Mouse (Mus musculus) cerebral cortex, adult 2 months (tissue): Measurements from ENCODE around the gene Timp3.

Experiments used
- whole genome bisulfite sequencing: fragments of 180-500 bp; shearing (Covaris S2); methylation state at CpG from one replicate; pipeline ENCODE4 v1.1.7; 2018; 5-methylcytosine and 5-hydroxymethylcytosine counted together

Timp3 gene

GRCm38 (mm10) chr10:86351287-86351686 is 51.1 kb downstream of the Timp3 start:
- 74% methylated on average over 2 of the region's 2 CpGs for whole genome bisulfite sequencing

DNA sequence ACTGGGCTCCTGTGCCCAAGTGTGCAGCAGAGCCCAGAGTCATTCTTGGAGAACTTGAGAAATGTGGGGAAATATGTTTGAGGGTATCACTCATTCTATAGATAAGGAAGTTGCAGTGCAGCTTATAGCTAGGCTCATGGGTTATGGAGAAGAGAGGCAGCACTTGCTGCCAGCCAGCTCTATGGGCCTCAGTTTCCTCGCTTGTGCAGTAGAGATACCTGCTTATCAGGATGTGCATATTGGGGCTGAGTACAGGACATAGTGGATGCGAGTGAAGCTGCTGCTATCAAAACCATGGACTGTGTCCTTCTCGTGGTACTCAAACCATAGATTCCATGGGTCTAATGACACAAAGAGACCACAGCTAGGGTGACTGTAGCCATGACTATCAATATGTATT is 52.3 kb downstream of the Timp3 start:
- 97% methylated on average over 3 of the region's 3 CpGs for WGBS

DNA sequence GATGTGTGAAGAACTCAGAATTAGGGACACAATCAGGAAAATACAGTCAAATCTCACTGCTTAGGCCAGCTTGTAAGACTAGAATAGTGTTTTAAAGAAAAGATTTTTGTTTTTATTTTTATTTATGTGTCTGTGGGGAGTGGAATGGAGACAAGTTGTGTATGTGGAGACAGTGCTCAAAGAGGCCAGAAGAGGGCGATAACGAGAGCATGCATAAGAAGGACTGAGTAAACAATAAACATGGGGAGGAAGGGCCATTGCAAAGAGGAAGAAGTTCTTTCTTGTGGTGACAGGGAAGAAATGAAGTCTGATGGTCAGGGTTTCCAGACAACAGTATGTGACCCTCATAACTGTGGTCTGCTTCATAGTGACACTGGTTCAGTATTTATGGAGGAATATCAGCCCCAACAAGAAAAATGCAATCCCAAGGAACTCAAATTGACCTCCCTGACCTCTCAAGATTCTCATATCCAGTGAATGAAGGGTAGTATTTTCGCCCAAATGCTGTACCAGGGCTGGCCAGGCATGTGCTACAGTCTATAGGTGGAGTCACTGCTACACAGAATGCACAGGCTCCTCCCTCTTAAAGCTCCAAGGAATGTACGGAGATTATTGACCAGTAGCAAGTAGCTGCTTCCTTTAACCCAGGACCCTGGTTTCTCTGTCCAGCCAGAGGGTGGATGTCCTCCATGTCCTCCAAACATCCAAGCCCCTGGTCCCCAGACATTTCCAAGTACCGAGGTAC is 56.8 kb downstream of the Timp3 start:
- 66% methylated on average over 5 of the region's 5 CpGs for WGBS

GRCm38 (mm10) chr10:86358307-86358975 is 58.3 kb downstream of the Timp3 start:
- 81% methylated on average over 7 of the region's 7 CpGs for WGBS

GRCm38 (mm10) chr10:86359208-86359607 is 59.0 kb downstream of the Timp3 start:
- WGBS = 74% methylated on average over 2 of the region's 2 CpGs

- 76% methylated on average over 4 of the region's 4 CpGs for WGBS
These were observed 59.5 kb downstream of the Timp3 start for GRCm38 (mm10) chr10:86359699-86360098.

- WGBS = 86% methylated on average over 8 of the region's 8 CpGs
These were observed 63.6 kb downstream of the Timp3 start for GRCm38 (mm10) chr10:86363669-86364309.

GRCm38 (mm10) chr10:86365632-86366092 is 65.5 kb downstream of the Timp3 start:
- whole genome bisulfite sequencing = 79% methylated on average over 5 of the region's 5 CpGs

DNA sequence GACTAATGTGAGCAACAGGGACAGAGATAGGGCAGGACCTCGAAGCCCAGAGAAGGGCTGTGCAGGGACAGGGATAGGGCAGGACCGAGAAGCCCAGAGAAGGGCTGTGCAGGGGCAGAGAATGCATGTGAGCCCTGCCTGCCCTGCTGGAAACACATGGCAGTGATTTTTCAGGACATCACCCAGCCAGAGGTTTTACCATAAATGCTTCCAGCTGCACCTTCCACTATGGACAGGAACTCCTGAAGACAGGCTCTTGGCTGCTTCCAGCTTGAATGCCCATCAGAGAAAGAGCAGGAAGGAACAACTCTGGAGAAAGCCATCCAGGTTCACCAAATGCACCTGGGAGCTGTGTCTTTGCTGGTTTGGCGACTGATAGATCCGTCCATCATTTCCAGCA is 67.2 kb downstream of the Timp3 start:
- 87% methylated on average over 4 of the region's 4 CpGs for WGBS

DNA sequence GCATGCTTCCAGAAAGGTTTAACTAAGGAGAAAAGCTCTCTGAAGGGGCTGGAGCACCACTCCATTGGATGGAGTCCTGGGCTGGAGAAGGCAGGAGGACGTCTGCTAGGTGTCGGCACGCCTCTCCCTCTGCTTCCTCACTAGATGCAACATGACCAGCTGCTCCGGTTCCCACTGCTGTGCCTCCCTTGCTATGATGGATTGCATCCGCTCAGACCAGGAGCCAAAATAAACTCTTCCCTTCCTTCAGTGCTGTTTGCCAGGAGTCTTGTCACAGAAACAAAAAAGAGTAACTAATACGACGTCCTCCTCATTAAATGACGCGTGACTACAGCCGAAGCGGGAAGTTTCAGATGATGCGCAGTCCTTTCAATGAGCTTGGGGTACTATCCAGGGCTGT is 68.6 kb downstream of the Timp3 start:
- 81% methylated on average over 12 of the region's 12 CpGs for WGBS

DNA sequence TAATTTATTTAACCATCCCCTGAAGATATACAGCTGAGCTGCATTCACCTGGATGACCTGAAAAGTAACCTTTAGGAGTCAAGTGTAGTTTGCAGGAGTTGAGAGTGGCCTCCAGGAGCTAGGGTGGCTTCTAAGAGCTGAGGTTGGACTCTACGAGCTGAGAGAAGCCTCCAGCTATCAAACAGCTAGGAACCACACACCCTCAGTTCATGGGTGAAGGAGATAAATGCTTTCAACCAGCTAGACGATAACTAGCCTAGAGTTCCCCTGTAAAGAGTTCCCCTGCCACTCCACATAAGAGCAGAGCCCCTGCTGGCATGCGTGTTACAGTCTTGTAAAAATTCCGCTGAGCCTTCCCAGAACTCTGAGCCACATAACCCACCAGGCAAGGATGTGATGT is 69.2 kb downstream of the Timp3 start:
- 88% methylated on average over 4 of the region's 4 CpGs for WGBS

DNA sequence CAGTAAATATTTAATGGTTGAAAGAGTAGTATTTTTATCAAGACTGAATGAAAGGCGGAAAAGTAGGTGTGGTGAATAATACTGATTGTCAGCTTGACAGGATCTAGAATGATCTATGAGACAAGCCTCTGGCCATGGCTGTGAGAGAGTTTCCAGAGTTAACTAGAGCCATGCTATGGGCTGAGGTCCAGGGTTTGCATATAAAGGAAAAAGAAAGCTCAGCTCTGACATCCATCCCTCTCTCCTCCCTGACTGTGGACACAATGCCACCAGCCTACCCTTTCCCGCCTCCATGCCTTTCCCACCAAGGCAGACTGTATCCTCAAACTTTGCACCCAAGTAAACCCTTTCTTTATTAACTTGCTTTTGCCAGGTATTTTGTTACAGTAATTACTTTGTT is 73.9 kb downstream of the Timp3 start:
- 91% methylated on average over 2 of the region's 2 CpGs for WGBS

- 63% methylated on average over 11 of the region's 11 CpGs for WGBS
These were observed 75.7 kb downstream of the Timp3 start for GRCm38 (mm10) chr10:86375903-86376302.

GRCm38 (mm10) chr10:86376392-86377185 is 76.4 kb downstream of the Timp3 start:
- WGBS = 71% methylated on average over 8 of the region's 8 CpGs

- WGBS = 83% methylated on average over 2 of the region's 2 CpGs
These were observed 78.6 kb downstream of the Timp3 start for GRCm38 (mm10) chr10:86378803-86379202.

DNA sequence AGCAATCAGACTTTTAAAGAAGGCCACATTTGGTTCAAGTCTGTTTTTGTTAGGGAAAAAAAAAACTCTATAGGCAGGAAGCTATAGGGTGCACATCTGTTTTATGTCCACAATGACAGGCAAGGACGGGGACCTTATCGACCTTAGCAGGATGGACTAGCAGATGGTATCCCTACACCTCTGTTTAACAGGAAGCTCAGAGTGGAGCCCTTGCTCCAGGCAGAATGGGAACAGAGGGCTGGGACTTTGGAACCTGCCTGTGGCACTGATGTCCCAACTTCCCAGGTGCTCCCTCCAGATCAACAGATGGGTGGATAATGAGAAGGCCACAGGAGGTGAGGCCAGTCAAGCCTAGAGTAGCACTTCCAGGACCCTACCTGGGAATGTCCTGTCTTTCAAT is 80.5 kb downstream of the Timp3 start:
- WGBS = 79% methylated on average over 2 of the region's 2 CpGs

DNA sequence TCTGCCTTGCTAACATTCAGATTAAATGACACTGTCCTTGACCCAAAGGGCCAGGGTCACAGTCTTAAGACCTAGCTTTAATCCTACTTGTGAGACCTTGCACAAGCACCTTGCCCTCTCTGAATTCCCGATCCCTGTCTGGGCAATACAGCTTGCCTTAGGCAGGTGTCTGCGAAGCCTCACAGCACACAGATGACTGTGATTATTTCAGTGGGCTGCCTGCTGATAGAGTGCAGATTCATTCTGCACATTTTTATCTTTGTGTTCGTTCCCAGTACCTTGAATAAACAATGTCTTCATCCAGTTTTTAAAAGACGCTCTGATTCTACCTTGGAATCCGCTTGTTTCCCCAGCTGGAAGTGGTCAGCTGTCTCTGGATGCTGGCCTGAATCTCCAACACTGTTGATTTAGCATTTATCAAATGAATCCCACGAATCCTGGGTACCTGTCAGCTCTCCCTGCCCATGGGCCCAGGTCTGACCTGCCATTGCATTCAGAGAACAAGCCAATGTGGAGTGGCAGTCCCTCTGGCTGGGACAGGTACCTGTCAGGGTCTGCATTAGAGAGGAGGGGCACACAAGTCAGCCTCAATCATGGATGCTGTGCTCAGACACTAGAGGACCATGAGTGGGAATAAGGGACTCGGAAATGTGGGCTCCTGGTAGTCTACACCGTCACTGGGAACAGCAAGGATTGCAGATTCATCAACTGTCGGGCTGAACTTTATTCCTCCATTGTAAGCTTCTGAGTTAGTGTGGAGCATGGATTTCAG is 81.2 kb downstream of the Timp3 start:
- 83% methylated on average over 9 of the region's 9 CpGs for WGBS

DNA sequence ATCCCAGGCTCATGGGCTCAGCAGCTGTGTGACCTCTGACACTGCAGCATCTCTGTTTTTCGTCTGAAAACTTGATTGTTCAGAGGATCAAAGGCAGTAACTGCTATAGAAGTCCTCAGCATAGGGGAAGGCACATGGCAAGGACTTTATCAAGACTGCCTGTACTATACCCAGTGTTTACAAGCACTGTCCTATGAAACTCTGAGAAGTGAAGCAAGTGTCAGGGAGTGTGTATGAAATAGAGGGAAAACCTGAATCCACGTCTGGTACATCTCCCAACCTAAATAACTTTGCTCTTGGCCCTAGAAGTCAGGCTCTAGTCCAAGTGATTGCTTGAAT is 81.7 kb downstream of the Timp3 start:
- 76% methylated on average over 2 of the region's 2 CpGs for WGBS

- WGBS = 92% methylated on average over 2 of the region's 2 CpGs
These were observed 84.5 kb downstream of the Timp3 start for GRCm38 (mm10) chr10:86384655-86385054.

GRCm38 (mm10) chr10:86385656-86386055 is 85.5 kb downstream of the Timp3 start:
- 85% methylated on average over 4 of the region's 4 CpGs for WGBS

GRCm38 (mm10) chr10:86386232-86386631 is 86.1 kb downstream of the Timp3 start:
- WGBS = 61% methylated on average over 4 of the region's 4 CpGs
